In genomic region chr10:75684035-75685004, GRCm38 (mm10) we compare ENCODE assay signal across 8 mouse cellular contexts. TPM values are rescaled to one million over a fixed set of nuclear protein-coding genes. Genes with fewer than 3 reads are reported as not detected.
DNase-seq lines count a peak whose midpoint lies in the region; ATAC-seq and TF ChIP-seq lines count a peak whose summit lies in the region.

No protein-coding gene starts in this region.

- ATAC-seq in lung, postnatal 0 days, result peak; percentile 32
- ATAC-seq in hindbrain, embryonic 13.5 days (ENCODE audit: low FRiP score), result peak; percentile 92

- intact Hi-C loops in left cerebral cortex, postnatal 36 days (cut with DNase I), result no loop called here
- intact Hi-C loops in heart, postnatal 14 days (cut with DNase I), result no loop called here

- no peak overlapping the region for H3K9ac ChIP-seq in lung, postnatal 0 days (replicated peaks; ENCODE audit: low read depth)
- H3K9ac ChIP-seq in hindbrain, embryonic 13.5 days, result 0 out of 2 replicates have a peak overlapping the region, but pooled peaks have one; percentile 26

- H3K4me2 ChIP-seq in lung, postnatal 0 days (replicated peaks; ENCODE audit: low read depth, low read length), result no peak overlapping the region
- 0 out of 2 replicates have a peak overlapping the region, but pooled peaks have one; percentile 13 for H3K4me2 ChIP-seq in hindbrain, embryonic 13.5 days

- H3K27ac ChIP-seq in lung, postnatal 0 days (ENCODE audit: low read length), result no peak overlapping the region
- peak overlapping the region; percentile 84 for H3K27ac ChIP-seq in hindbrain, embryonic 13.5 days
- no peak overlapping the region for H3K27ac ChIP-seq in cerebellum, adult 2 months (ENCODE audit: insufficient read depth, low read length)

- no peak for TF ChIP-seq POLR2A in cerebellum, adult 2 months (IDR thresholded peaks at IDR 0.05; ENCODE audit: borderline replicate concordance, insufficient read depth, low read length)

- no peak overlapping the region for H3K4me3 ChIP-seq in lung, postnatal 0 days (ENCODE audit: low read depth, low read length)
- no peak overlapping the region for H3K4me3 ChIP-seq in hindbrain, embryonic 13.5 days
- H3K4me3 ChIP-seq in cerebellum, adult 2 months (replicated peaks; ENCODE audit: insufficient read depth, low read depth, low read length), result no peak overlapping the region

- 51% methylated on average over 12 of the region's 12 CpGs for WGBS in lung, postnatal 0 days
- WGBS in hindbrain, embryonic 13.5 days, result 46% methylated on average over 12 of the region's 12 CpGs
- 58% methylated on average over 12 of the region's 12 CpGs for WGBS in cerebellum, adult 2 months

- DNase-seq in lung, postnatal 0 days (ENCODE audit: low spot score), result peak; percentile 26
- DNase-seq in lung, postnatal 25 days (ENCODE audit: low spot score), result no peak
- DNase-seq in left cerebral cortex, postnatal 36 days (ENCODE audit: low spot score in 2 of 2), result peak; percentile 86 to 87
- peak; percentile 92 for DNase-seq in right cerebral cortex, adult 18-20 months
- DNase-seq in kidney, postnatal 36 days, result no peak
- no peak for DNase-seq in cerebellum, adult 2 months
- DNase-seq in heart, postnatal 14 days, result no peak

- TF ChIP-seq CTCF in lung, postnatal 0 days (IDR thresholded peaks at IDR 0.05), result no peak
- no peak for TF ChIP-seq CTCF in cerebellum, adult 2 months (IDR thresholded peaks at IDR 0.05; ENCODE audit: borderline replicate concordance, insufficient read depth, low read depth, low read length)

- no peaks in the 10 kb centered on the region for H3K27me3 ChIP-seq in lung, postnatal 0 days (replicated peaks; ENCODE audit: insufficient read depth, low read length)
- no peaks in the 10 kb centered on the region for H3K27me3 ChIP-seq in hindbrain, embryonic 13.5 days
- no peaks in the 10 kb centered on the region for H3K27me3 ChIP-seq in cerebellum, adult 2 months (ENCODE audit: control insufficient read depth, insufficient read depth, low read length)

- TF ChIP-seq EP300 in lung, postnatal 0 days (IDR thresholded peaks at IDR 0.05), result no peak

- H3K9me3 ChIP-seq in lung, postnatal 0 days (ENCODE audit: low read length), result no peaks in the 10 kb centered on the region
- H3K9me3 ChIP-seq in hindbrain, embryonic 13.5 days, result no peaks in the 10 kb centered on the region

- no peaks in the 10 kb centered on the region; the same call in 1 of the 2 replicates for H3K36me3 ChIP-seq in lung, postnatal 0 days (ENCODE audit: insufficient read depth, low read length)
- H3K36me3 ChIP-seq in hindbrain, embryonic 13.5 days, result peaks cover 57% of the 10 kb centered on the region

- H3K4me1 ChIP-seq in lung, postnatal 0 days (ENCODE audit: insufficient read depth, low read depth, low read length), result no peaks in the 10 kb centered on the region; the same call in 1 of the 2 replicates
- peaks cover 22% of the 10 kb centered on the region for H3K4me1 ChIP-seq in hindbrain, embryonic 13.5 days (replicated peaks)
- no peaks in the 10 kb centered on the region for H3K4me1 ChIP-seq in cerebellum, adult 2 months (ENCODE audit: control insufficient read depth, insufficient read depth, low read length)

RNA-seq across cellular contexts. Expression of gene Susd2, which starts 40.5 kb away (rescaled TPM):
- 9.3 and 9.4 TPM in 2 replicates for polyA plus RNA-seq in lung, postnatal 0 days (2015; fragmentation: Nextera tagmentation; extraction: Ambion mirVana)
- 3.8 and 4.0 TPM in 2 replicates for polyA plus RNA-seq in hindbrain, embryonic 13.5 days (2015; fragmentation: Nextera tagmentation; extraction: Ambion mirVana)
- total RNA-seq in left cerebral cortex, postnatal 36 days (2021), result 1 to 10 TPM; 7.8 to 8.3 TPM
- polyA plus RNA-seq in cerebellum, adult 2 months (2012; rRNA removed), result 18.5 and 22.0 TPM in 2 replicates
- 1 to 10 TPM; 2.4 to 2.5 TPM for total RNA-seq in heart, postnatal 14 days (2021)

Comparison
In these comparisons a context has a peak if more than half of its experiments do, and no peak if none do; other contexts are left out.
1. DNase-seq: peak in lung, postnatal 0 days (single experiment), left cerebral cortex, postnatal 36 days (2 of 2) and right cerebral cortex, adult 18-20 months (single experiment); none in lung, postnatal 25 days (single experiment), kidney, postnatal 36 days (0 of 2), cerebellum, adult 2 months (0 of 2) and heart, postnatal 14 days (0 of 2).